Mouse (Mus musculus) G1E (cell line): ENCODE measurements at regions not wholly inside any gene's neighbourhood (a gene's known extent, or its start where the extent isn't known, plus 50 kb on each side); places are given as distances from the start of the nearest gene placed in this dataset.

Source experiments
- CTCF ChIP-seq: IDR thresholded peaks from 2 replicates; pipeline ENCODE4 v1.5.1; 2012; ENCODE audit warnings: low read depth, low read length, inconsistent platforms, mixed read lengths
- GATA1 ChIP-seq: IDR thresholded peaks from 2 replicates; pipeline ENCODE4 v1.6.1; 2012; ENCODE audit warnings: borderline replicate concordance, low read length, inconsistent platforms, mixed read lengths
- GATA2 ChIP-seq: IDR thresholded peaks from 2 replicates; pipeline ENCODE4 v1.6.1; 2012; ENCODE audit warnings: low read depth, low read length, inconsistent platforms, borderline replicate concordance

GRCm38 (mm10) chr7:145093417-145094133 is 114.3 kb downstream of the 1810010D01Rik start:
- TF ChIP-seq CTCF, result no peak
- TF ChIP-seq GATA1, result no peak
- TF ChIP-seq GATA2, result no peak
